Mouse (Mus musculus) heart, adult 2 months (tissue): ENCODE results near the gene Zfp689. TPM values are rescaled to one million over a fixed set of nuclear protein-coding genes. Genes with fewer than 3 reads are reported as not detected.
A peak's percentile ranks its signal among the peaks of the same experiment; 100 is the strongest.
"Not testable (repeated sequence)": the region's sequence is repeated elsewhere in the genome, so short reads cannot be mapped to it uniquely, and the experiment has no call there.

Experiments
- DNase-seq, 2 experiments: peaks; one replicate each; pipeline ENCODE4 v3.0.0; 2021
- H3K27ac ChIP-seq: fragments of 200-600 bp; 2 replicates; pipeline ENCODE4 v1.8.1; 2022
- H3K27me3 ChIP-seq: fragments of 200-500 bp; 2 replicates; pipeline ENCODE4 v1.6.1; 2012; ENCODE audit warnings: mild to moderate bottlenecking, low read length, inconsistent platforms, mixed read lengths; ENCODE audit not compliant: control insufficient read depth, insufficient read depth
- H3K36me3 ChIP-seq: fragments of 200-500 bp; 2 replicates; pipeline ENCODE4 v1.6.1; 2012; ENCODE audit warnings: low read length, inconsistent platforms; ENCODE audit not compliant: control insufficient read depth, insufficient read depth
- H3K4me1 ChIP-seq: fragments of 200-500 bp; 2 replicates; pipeline ENCODE4 v1.6.1; 2011; ENCODE audit warnings: low read length; ENCODE audit not compliant: control insufficient read depth, insufficient read depth
- H3K4me3 ChIP-seq: fragments of 200-600 bp; 2 replicates; pipeline ENCODE4 v1.8.1; 2022
- H3K79me2 ChIP-seq: fragments of 200-500 bp; replicated peaks from 2 replicates; pipeline ENCODE4 v1.6.1; 2012; ENCODE audit warnings: mild to moderate bottlenecking, inconsistent platforms, low read length, moderate library complexity, mixed read lengths; ENCODE audit not compliant: control insufficient read depth, insufficient read depth
- H3K9ac ChIP-seq: fragments of 200-500 bp; 2 replicates; pipeline ENCODE4 v1.6.1; 2012; ENCODE audit warnings: low read depth, mild to moderate bottlenecking, control low read depth, inconsistent platforms, low read length, mixed read lengths
- CTCF ChIP-seq: fragments of 200-600 bp; IDR thresholded peaks from 2 replicates; pipeline ENCODE4 v1.8.1; 2022; ENCODE audit warnings: antibody characterized with exemption, mild to moderate bottlenecking, moderate library complexity
- EP300 ChIP-seq: fragments of 200-500 bp; IDR thresholded peaks from 2 replicates; pipeline ENCODE4 v1.6.1; 2011; ENCODE audit warnings: low read depth, low read length, control low read depth; ENCODE audit not compliant: insufficient read depth
- POLR2A ChIP-seq: fragments of 200-500 bp; IDR thresholded peaks from 2 replicates; pipeline ENCODE4 v1.6.1; 2011; ENCODE audit warnings: mild to moderate bottlenecking, low read depth, low read length, control low read depth; ENCODE audit not compliant: insufficient read depth
- WGBS: fragments of 180-500 bp; shearing (Covaris S2); methylation state at CpG from one replicate; pipeline ENCODE4 v1.1.7; 2018; 5-methylcytosine and 5-hydroxymethylcytosine counted together
- intact Hi-C: fragments of 180-260 bp; cut with DNase I; formaldehyde crosslinking; loops from one replicate; pipeline ENCODE4 v1.15.1; 2025
- polyA plus RNA-seq: library from polyadenylated mRNA; depleted of rRNA; stranded (reverse); fragments of >200 nt; gene quantifications from 2 replicates; pipeline ENCODE4 v1.2.3, GENCODE M21; 2012
- total RNA-seq, 2 experiments: library from RNA; stranded (reverse); gene quantifications; 2 replicates each; pipeline ENCODE4 v1.2.3; 2021

The Zfp689 gene
- total and polyA plus RNA-seq, 3 experiments, result 0.93 to 2.0 (median 1.5) TPM

DNA sequence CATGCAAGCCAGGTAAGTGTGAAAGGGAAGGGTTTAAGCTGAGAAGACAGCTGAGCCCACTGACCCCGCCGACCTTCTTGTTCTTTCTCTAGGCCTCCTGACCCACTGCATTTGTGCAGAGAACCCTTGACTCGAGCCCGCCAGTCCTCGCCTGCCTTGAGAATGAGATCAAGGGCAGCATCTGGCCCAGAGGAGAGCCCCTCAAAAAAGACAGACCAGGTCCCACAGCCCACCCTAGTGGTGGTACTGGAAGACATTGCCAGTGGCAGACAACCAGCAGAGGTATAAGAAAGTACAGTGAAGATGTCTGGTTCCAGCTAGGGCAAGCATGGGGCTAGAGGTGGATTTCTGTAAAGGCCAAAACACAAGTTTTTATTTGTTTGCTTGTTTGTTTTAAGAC is 24.7 kb upstream of the Zfp689 start:
- intact Hi-C loops, result loop anchor here (5.0 kb wide), 1 partner anchor 81 kb away; the partner anchor contains the start of gene E430018J23Rik
- H3K27ac ChIP-seq, result no peak overlapping the region
- TF ChIP-seq CTCF (peak; percentile 24), EP300 (no peak)
- peaks cover 2% of the 10 kb centered on the region; the same call in 1 of the 2 replicates for H3K79me2 ChIP-seq
- 89% methylated on average over 5 of the region's 5 CpGs for WGBS
- H3K4me3 ChIP-seq, result no peak overlapping the region
- DNase-seq, result no peak
- H3K27me3 ChIP-seq, result no peaks in the 10 kb centered on the region
- H3K4me1 ChIP-seq, result peaks cover 5% of the 10 kb centered on the region
- no peak overlapping the region for H3K9ac ChIP-seq
- peaks cover 15% of the 10 kb centered on the region for H3K36me3 ChIP-seq

- H3K36me3 ChIP-seq, result peaks cover 16% of the 10 kb centered on the region
- H3K79me2 ChIP-seq, result peaks cover 2% of the 10 kb centered on the region; the same call in 1 of the 2 replicates
- no peaks in the 10 kb centered on the region for H3K27me3 ChIP-seq
- 2% methylated on average over 7 of the region's 7 CpGs for WGBS
- intact Hi-C loops, result loop anchor here (5.0 kb wide), 1 partner anchor 80 kb away; the partner anchor contains the start of gene E430018J23Rik
- DNase-seq, result no peak
- TF ChIP-seq EP300 (no peak), POLR2A (no peak), CTCF (no peak)
- H3K27ac ChIP-seq, result peak overlapping the region; percentile 95
- H3K4me3 ChIP-seq, result peak overlapping the region; percentile 69
- peaks cover 5% of the 10 kb centered on the region for H3K4me1 ChIP-seq
- peak overlapping the region; percentile 90 for H3K9ac ChIP-seq
These were observed 23.1 kb upstream of the Zfp689 start for GRCm38 (mm10) chr7:127472060-127472459.

GRCm38 (mm10) chr7:127471646-127472010 is 22.7 kb upstream of the Zfp689 start:
- Histone ChIP-seq H3K27me3 (no peaks in the 10 kb centered on the region), H3K4me3 (peak overlapping the region; percentile 69), H3K4me1 (peaks cover 5% of the 10 kb centered on the region), H3K27ac (peak overlapping the region; percentile 95), H3K79me2 (peaks cover 2% of the 10 kb centered on the region; the same call in 1 of the 2 replicates), H3K36me3 (peaks cover 12% of the 10 kb centered on the region), H3K9ac (peak overlapping the region; percentile 90)
- intact Hi-C loops, result loop anchor here (2.0 to 5.0 kb wide), 2 partner anchors 49 to 79 kb away; partner anchors contain the start of genes E430018J23Rik and Zfp688
- 1% methylated on average over 24 of the region's 25 CpGs for WGBS
- peak in 1 of 2 experiments; percentile 78 for DNase-seq
- TF ChIP-seq EP300, result no peak
- peak; percentile 40 for TF ChIP-seq CTCF

- TF ChIP-seq EP300 (peak; percentile 70), POLR2A (peak; percentile 75), CTCF (no peak)
- Histone ChIP-seq H3K9ac (peak overlapping the region; percentile 90), H3K79me2 (peaks cover 2% of the 10 kb centered on the region; the same call in 1 of the 2 replicates), H3K27ac (peak overlapping the region; percentile 95), H3K4me1 (peaks cover 5% of the 10 kb centered on the region), H3K36me3 (peaks cover 11% of the 10 kb centered on the region), H3K27me3 (no peaks in the 10 kb centered on the region), H3K4me3 (peak overlapping the region; percentile 69)
- intact Hi-C loops, result loop anchor here (1.0 to 5.0 kb wide), 3 partner anchors 22 to 79 kb away; partner anchors contain the start of genes E430018J23Rik, Zfp688 and Zfp689
- under 1% methylated on average over 46 of the region's 46 CpGs for WGBS
- DNase-seq, result peak; percentile 88 to 95
These were observed 22.0 kb upstream of the Zfp689 start for GRCm38 (mm10) chr7:127470743-127471645.

- DNase-seq, result peak in 1 of 2 experiments; percentile 42
- Histone ChIP-seq H3K27ac (peak overlapping the region; percentile 95), H3K9ac (peak overlapping the region; percentile 65), H3K27me3 (no peaks in the 10 kb centered on the region), H3K36me3 (peaks cover 11% of the 10 kb centered on the region), H3K4me3 (peak overlapping the region; percentile 69), H3K79me2 (peaks cover 2% of the 10 kb centered on the region; the same call in 1 of the 2 replicates), H3K4me1 (peaks cover 5% of the 10 kb centered on the region)
- no peak for TF ChIP-seq POLR2A
- TF ChIP-seq EP300, result no peak
- TF ChIP-seq CTCF, result no peak
- intact Hi-C loops, result loop anchor here (1.0 to 5.0 kb wide), 3 partner anchors 21 to 78 kb away; partner anchors contain the start of genes E430018J23Rik, Zfp688 and Zfp689
- 8% methylated on average over 10 of the region's 10 CpGs for WGBS
These were observed 21.2 kb upstream of the Zfp689 start for GRCm38 (mm10) chr7:127470011-127470715.

GRCm38 (mm10) chr7:127466606-127467005 is 17.6 kb upstream of the Zfp689 start:
- Histone ChIP-seq H3K9ac (no peak overlapping the region), H3K79me2 (no peaks in the 10 kb centered on the region), H3K4me1 (peaks cover 2% of the 10 kb centered on the region; the same call in 1 of the 2 replicates), H3K36me3 (peaks cover 5% of the 10 kb centered on the region), H3K4me3 (no peak overlapping the region), H3K27ac (no peak overlapping the region), H3K27me3 (no peaks in the 10 kb centered on the region)
- intact Hi-C loops, result no loop called here
- TF ChIP-seq POLR2A, result no peak
- TF ChIP-seq EP300, result no peak
- TF ChIP-seq CTCF, result no peak
- WGBS, result 85% methylated on average over 4 of the region's 4 CpGs
- no peak for DNase-seq

GRCm38 (mm10) chr7:127465670-127466069 is 16.7 kb upstream of the Zfp689 start:
- H3K27ac ChIP-seq, H3K79me2 ChIP-seq, DNase-seq, H3K36me3 ChIP-seq, H3K4me1 ChIP-seq, H3K27me3 ChIP-seq, H3K9ac ChIP-seq, intact Hi-C loops, H3K4me3 ChIP-seq: not testable (repeated sequence)
- WGBS, result 93% methylated on average over 2 of the region's 2 CpGs
